Mouse (Mus musculus): ENCODE data around the gene Ypel4. TPM values are rescaled to one million over a fixed set of nuclear protein-coding genes. Genes with fewer than 3 reads are reported as not detected.

Gene Ypel4
- 1 to 10 TPM; 1.2 TPM for total RNA-seq (2021)

- intact Hi-C loops (cut with DNase I) = no loop called here
- DNase-seq = peak in 1 of 2 experiments; percentile 51
These were observed at the start of gene Ypel4 for GRCm38 (mm10) chr2:84733579-84734300. Ypel4 (plus strand) TSS chr2:84734058.

- intact Hi-C loops (cut with DNase I) = no loop called here
- no peak for DNase-seq
These were observed 45.6 kb upstream of the Ypel4 start for GRCm38 (mm10) chr2:84688080-84688844.

- intact Hi-C loops (cut with DNase I) = no loop called here
These were observed 43.8 kb upstream of the Ypel4 start for GRCm38 (mm10) chr2:84690050-84690449.

GRCm38 (mm10) chr2:84695007-84695695 lies 38.7 kb upstream of the Ypel4 start:
- DNase-seq = no peak
- intact Hi-C loops (cut with DNase I) = no loop called here

More at GRCm38 (mm10) chr2:84690050-84690449, 43.8 kb upstream of the Ypel4 start:
- no peak for DNase-seq

- intact Hi-C loops (cut with DNase I) = no loop called here
- no peak for DNase-seq
These were observed 30.4 kb upstream of the Ypel4 start for GRCm38 (mm10) chr2:84703497-84703896.

- intact Hi-C loops (cut with DNase I) = no loop called here
- no peak for DNase-seq
These were observed 29.5 kb upstream of the Ypel4 start for GRCm38 (mm10) chr2:84704329-84704728.

- intact Hi-C loops (cut with DNase I) = no loop called here
These were observed 28.6 kb upstream of the Ypel4 start for GRCm38 (mm10) chr2:84705295-84705694.

GRCm38 (mm10) chr2:84707523-84707922 lies 26.3 kb upstream of the Ypel4 start:
- intact Hi-C loops (cut with DNase I) = no loop called here
- no peak for DNase-seq

More at GRCm38 (mm10) chr2:84705295-84705694, 28.6 kb upstream of the Ypel4 start:
- no peak for DNase-seq

GRCm38 (mm10) chr2:84711898-84712297 lies 22.0 kb upstream of the Ypel4 start:
- DNase-seq = no peak
- intact Hi-C loops (cut with DNase I) = loop anchor here (10.0 kb wide), 2 partner anchors 333 to 1067 kb away; partner anchors contain the start of genes Tnks1bp1 and Zc3h15

- intact Hi-C loops (cut with DNase I) = loop anchor here (2.0 to 10.0 kb wide), 3 partner anchors 36 to 1070 kb away; partner anchors contain the start of genes Gm28635, Med19, Tmx2 and Tnks1bp1
These were observed 19.4 kb upstream of the Ypel4 start for GRCm38 (mm10) chr2:84714422-84714810.

GRCm38 (mm10) chr2:84714811-84715561 lies 18.9 kb upstream of the Ypel4 start, which contains the start of gene Zdhhc5:
Zdhhc5 (minus strand) TSS chr2:84715180.
- DNase-seq = peak; percentile 96 to 99
- intact Hi-C loops (cut with DNase I) = loop anchor here (2.0 to 10.0 kb wide), 3 partner anchors 36 to 1070 kb away; partner anchors contain the start of genes Gm28635, Med19, Tmx2 and Tnks1bp1

More at GRCm38 (mm10) chr2:84714422-84714810, 19.4 kb upstream of the Ypel4 start:
- no peak for DNase-seq

GRCm38 (mm10) chr2:84715562-84716361 lies 18.1 kb upstream of the Ypel4 start:
- intact Hi-C loops (cut with DNase I) = loop anchor here (1.0 to 10.0 kb wide), 4 partner anchors 11 to 1071 kb away; partner anchors contain the start of genes Gm28635, Med19, Tmx2 and Tnks1bp1
- peak; percentile 65 to 83 for DNase-seq

GRCm38 (mm10) chr2:84716423-84717355 lies 17.2 kb upstream of the Ypel4 start:
- intact Hi-C loops (cut with DNase I) = loop anchor here (1.0 to 10.0 kb wide), 3 partner anchors 10 to 1072 kb away; partner anchors contain the start of genes Tnks1bp1 and Zc3h15

GRCm38 (mm10) chr2:84717357-84717756 lies 16.5 kb upstream of the Ypel4 start:
- intact Hi-C loops (cut with DNase I) = loop anchor here (10.0 kb wide), 2 partner anchors 327 to 1073 kb away; partner anchors contain the start of genes Tnks1bp1 and Zc3h15
- DNase-seq = no peak

More at GRCm38 (mm10) chr2:84716423-84717355, 17.2 kb upstream of the Ypel4 start:
- DNase-seq = no peak

- no peak for DNase-seq
- intact Hi-C loops (cut with DNase I) = no loop called here
These were observed 13.1 kb upstream of the Ypel4 start for GRCm38 (mm10) chr2:84720718-84721117.

GRCm38 (mm10) chr2:84721182-84721581 lies 12.7 kb upstream of the Ypel4 start:
- intact Hi-C loops (cut with DNase I) = no loop called here
- DNase-seq = no peak

GRCm38 (mm10) chr2:84723856-84724255 lies 10.0 kb upstream of the Ypel4 start:
- intact Hi-C loops (cut with DNase I) = no loop called here
- no peak for DNase-seq

- DNase-seq = no peak
- intact Hi-C loops (cut with DNase I) = loop anchor here (1.0 kb wide), 1 partner anchor 9 kb away; no protein-coding TSS in a partner anchor
These were observed 8.1 kb upstream of the Ypel4 start for GRCm38 (mm10) chr2:84725770-84726169.
